Mouse (Mus musculus) liver, embryonic 11.5 days (tissue): Measurements from ENCODE around the gene Zxdb. TPM values are rescaled to one million over a fixed set of nuclear protein-coding genes. Genes with fewer than 3 reads are reported as not detected.
"Not testable (repeated sequence)": the region's sequence is repeated elsewhere in the genome, so short reads cannot be mapped to it uniquely, and the experiment has no call there.

Experiments
- ATAC-seq: fragments of 200-750 bp; cut with Nextera tagmentation; replicated peaks from 2 replicates; pipeline ENCODE4 v1.8.0; 2017; ENCODE audit warnings: moderate number of reproducible peaks, mild to moderate bottlenecking, moderate TSS enrichment, moderate library complexity; ENCODE audit not compliant: low FRiP score
- DNase-seq: peaks from one replicate; pipeline ENCODE4 v3.0.0-alpha.2; 2017; ENCODE audit warnings: low spot score
- H3K27ac ChIP-seq: fragments of 300-500 bp; sonication (generic); 2 replicates; pipeline ENCODE4 v1.5.1; 2014; ENCODE audit warnings: mild to moderate bottlenecking, low read depth, low read length, control low read depth
- H3K27me3 ChIP-seq: fragments of 300-500 bp; sonication (generic); replicated peaks from 2 replicates; pipeline ENCODE4 v1.6.1; 2014; ENCODE audit warnings: low read length, mixed read lengths; ENCODE audit not compliant: control insufficient read depth, insufficient read depth
- H3K36me3 ChIP-seq: fragments of 300-500 bp; sonication (generic); 2 replicates; pipeline ENCODE4 v1.6.1; 2014; ENCODE audit warnings: mild to moderate bottlenecking, low read length, moderate library complexity, mixed read lengths; ENCODE audit not compliant: control insufficient read depth, insufficient read depth
- H3K4me1 ChIP-seq: fragments of 300-500 bp; sonication (generic); replicated peaks from 2 replicates; pipeline ENCODE4 v1.6.1; 2014; ENCODE audit warnings: low read length, mixed read lengths; ENCODE audit not compliant: control insufficient read depth, insufficient read depth
- H3K4me2 ChIP-seq: fragments of 300-500 bp; sonication (generic); 2 replicates; pipeline ENCODE4 v1.6.1; 2014; ENCODE audit warnings: mild to moderate bottlenecking, control low read depth, moderate library complexity
- H3K4me3 ChIP-seq: fragments of 300-500 bp; sonication (generic); 2 replicates; pipeline ENCODE4 v1.5.1; 2014; ENCODE audit warnings: low read depth, low read length, control low read depth
- H3K9ac ChIP-seq: fragments of 300-500 bp; sonication (generic); 2 replicates; pipeline ENCODE4 v1.6.1; 2014; ENCODE audit warnings: low read depth, low read length, control low read depth
- H3K9me3 ChIP-seq: fragments of 300-500 bp; sonication (generic); 2 replicates; pipeline ENCODE4 v1.6.1; 2016; ENCODE audit warnings: low read length, inconsistent platforms, mixed read lengths; ENCODE audit not compliant: control insufficient read depth
- WGBS: fragments of 180-500 bp; shearing (Covaris S2); extraction: QIAGEN DNeasy Blood & Tissue Kit; methylation state at CpG from one replicate; pipeline ENCODE4 v1.1.7; 2014; 5-methylcytosine and 5-hydroxymethylcytosine counted together
- polyA plus RNA-seq: library from polyadenylated mRNA; unstranded; fragments of >200 nt; fragmentation: Nextera tagmentation; extraction: Ambion mirVana; gene quantifications from 2 replicates; pipeline ENCODE4 v1.2.1, GENCODE M21; 2014

Zxdb gene
- polyA plus RNA-seq = 0.58 and 0.83 TPM in 2 replicates

GRCm38 (mm10) chrX:94724192-94724971 is at the start of gene Zxdb:
TSS of gene Zxdb (plus strand) at chrX:94724569.
- ATAC-seq = peak; percentile 63
- not testable (repeated sequence) for H3K9ac ChIP-seq, H3K4me1 ChIP-seq, H3K4me2 ChIP-seq, DNase-seq, H3K27ac ChIP-seq, H3K36me3 ChIP-seq, H3K27me3 ChIP-seq, H3K9me3 ChIP-seq
- peak within 1 kb of the TSS; percentile 28; the same call in 1 of the 2 replicates for H3K4me3 ChIP-seq
- no CpG with 5 or more reads among the region's 60 CpGs for WGBS

GRCm38 (mm10) chrX:94674977-94675376 is 49.4 kb upstream of the Zxdb start:
- ATAC-seq (no peak), DNase-seq (peak; percentile 37)
- H3K9me3 ChIP-seq = no peaks in the 10 kb centered on the region
- H3K4me3 ChIP-seq = no peak overlapping the region
- no peak overlapping the region for H3K4me2 ChIP-seq
- no peak overlapping the region for H3K27ac ChIP-seq
- no peaks in the 10 kb centered on the region for H3K36me3 ChIP-seq
- H3K27me3 ChIP-seq = no peaks in the 10 kb centered on the region
- WGBS = 39% methylated on average over 4 of the region's 4 CpGs
- no peak overlapping the region for H3K9ac ChIP-seq
- no peaks in the 10 kb centered on the region for H3K4me1 ChIP-seq

DNA sequence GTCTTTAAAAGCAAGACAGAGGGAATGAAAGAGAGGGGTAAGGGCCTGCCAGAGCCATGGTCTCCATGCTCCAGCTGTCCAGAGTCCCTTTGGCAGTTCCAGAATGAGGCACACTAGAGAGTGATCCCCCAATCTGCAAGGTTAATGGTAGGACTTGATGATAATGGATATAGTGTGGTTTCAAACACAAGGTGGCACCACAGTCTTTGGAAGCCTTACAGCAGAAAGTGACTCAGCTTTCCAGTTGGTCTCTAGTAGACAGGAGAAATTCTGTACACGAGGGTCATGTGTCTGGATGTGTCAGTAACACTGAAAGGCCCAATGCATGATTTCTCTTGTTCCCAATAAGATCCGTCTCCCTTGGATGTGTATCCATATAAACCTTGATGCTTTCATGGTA is 42.8 kb upstream of the Zxdb start:
- DNase-seq, H3K4me1 ChIP-seq, H3K9ac ChIP-seq, H3K4me2 ChIP-seq, H3K4me3 ChIP-seq, H3K27me3 ChIP-seq, ATAC-seq, H3K36me3 ChIP-seq, H3K9me3 ChIP-seq, H3K27ac ChIP-seq: not testable (repeated sequence)
- WGBS = no CpG with 5 or more reads among the region's 2 CpGs

- not testable (repeated sequence) for H3K36me3 ChIP-seq, DNase-seq, H3K27ac ChIP-seq, H3K9me3 ChIP-seq, H3K27me3 ChIP-seq, H3K4me3 ChIP-seq, ATAC-seq, H3K4me1 ChIP-seq, H3K4me2 ChIP-seq, H3K9ac ChIP-seq
- 79% methylated on average over 5 of the region's 5 CpGs for WGBS
Measured at GRCm38 (mm10) chrX:94689593-94689992, 34.8 kb upstream of the Zxdb start.

GRCm38 (mm10) chrX:94706676-94707075 is 17.7 kb upstream of the Zxdb start:
- not testable (repeated sequence) for H3K27ac ChIP-seq, ATAC-seq, H3K9ac ChIP-seq, H3K4me1 ChIP-seq, H3K4me2 ChIP-seq, H3K9me3 ChIP-seq, DNase-seq, H3K27me3 ChIP-seq, H3K4me3 ChIP-seq, H3K36me3 ChIP-seq
- WGBS = 75% methylated on average over 6 of the region's 7 CpGs

GRCm38 (mm10) chrX:94709752-94710151 is 14.6 kb upstream of the Zxdb start:
- not testable (repeated sequence) for H3K27ac ChIP-seq, ATAC-seq, H3K4me1 ChIP-seq, H3K9ac ChIP-seq, H3K36me3 ChIP-seq, H3K27me3 ChIP-seq, H3K4me2 ChIP-seq, H3K9me3 ChIP-seq, H3K4me3 ChIP-seq, DNase-seq
- WGBS = no CpG with 5 or more reads among the region's 3 CpGs

GRCm38 (mm10) chrX:94724972-94725569 is 702 bp downstream of the Zxdb start:
- H3K4me2 ChIP-seq, H3K9ac ChIP-seq, H3K9me3 ChIP-seq, H3K27ac ChIP-seq, H3K36me3 ChIP-seq, H3K27me3 ChIP-seq, DNase-seq, H3K4me1 ChIP-seq: not testable (repeated sequence)
- peak; percentile 58 for ATAC-seq
- 3% methylated on average over 13 of the region's 102 CpGs for WGBS
- peak overlapping the region; percentile 28; the same call in 1 of the 2 replicates for H3K4me3 ChIP-seq

DNA sequence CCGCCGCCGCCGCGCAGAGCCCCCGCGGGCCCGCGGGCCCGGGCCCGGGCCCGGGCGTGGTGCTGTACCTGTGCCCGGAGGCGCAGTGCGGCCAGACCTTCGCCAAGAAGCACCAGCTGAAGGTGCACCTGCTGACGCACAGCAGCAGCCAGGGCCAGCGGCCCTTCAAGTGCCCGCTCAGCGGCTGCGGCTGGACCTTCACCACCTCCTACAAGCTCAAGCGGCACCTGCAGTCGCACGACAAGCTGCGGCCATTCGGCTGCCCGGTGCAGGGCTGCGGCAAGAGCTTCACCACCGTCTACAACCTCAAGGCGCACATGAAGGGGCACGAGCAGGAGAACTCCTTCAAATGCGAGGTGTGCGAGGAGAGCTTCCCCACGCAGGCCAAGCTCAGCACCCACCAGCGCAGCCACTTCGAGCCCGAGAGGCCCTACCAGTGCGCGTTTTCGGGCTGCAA is 1.3 kb downstream of the Zxdb start:
- not testable (repeated sequence) for H3K27me3 ChIP-seq, H3K4me1 ChIP-seq, H3K9me3 ChIP-seq, DNase-seq, H3K9ac ChIP-seq, H3K4me2 ChIP-seq, H3K27ac ChIP-seq, H3K36me3 ChIP-seq
- peak; percentile 42 for ATAC-seq
- no CpG with 5 or more reads among the region's 41 CpGs for WGBS
- H3K4me3 ChIP-seq = 0 out of 2 replicates have a peak overlapping the region, but pooled peaks have one; percentile 28

DNA sequence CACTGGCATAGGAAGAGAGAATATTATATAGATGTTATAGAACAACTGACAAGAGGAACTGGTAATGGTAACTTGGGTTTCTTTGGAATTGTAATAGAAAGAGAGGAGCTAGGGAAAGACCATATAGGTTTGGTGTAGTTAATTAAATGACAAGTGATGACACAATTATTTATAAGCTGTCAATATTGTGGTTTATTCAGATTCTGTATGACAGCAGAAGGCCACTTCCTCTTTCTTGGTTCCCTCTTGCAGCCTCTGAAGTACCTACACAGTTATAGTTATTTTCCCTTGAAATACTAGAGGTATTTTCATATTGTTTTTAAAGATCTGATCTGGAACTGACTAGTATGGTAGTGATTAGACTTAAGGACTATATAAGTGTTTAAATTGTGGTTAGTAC is 7.2 kb downstream of the Zxdb start:
- no peak overlapping the region for H3K27ac ChIP-seq
- no peaks in the 10 kb centered on the region for H3K36me3 ChIP-seq
- H3K9ac ChIP-seq = no peak overlapping the region
- DNase-seq = no peak
- no peaks in the 10 kb centered on the region for H3K9me3 ChIP-seq
- H3K27me3 ChIP-seq = no peaks in the 10 kb centered on the region
- H3K4me3 ChIP-seq = no peak overlapping the region
- H3K4me2 ChIP-seq = no peak overlapping the region
- no peak for ATAC-seq
- H3K4me1 ChIP-seq = no peaks in the 10 kb centered on the region
